Mouse (Mus musculus) erythroblast, embryonic 14.5 days (primary cell): Measurements from ENCODE around the gene Trmt1.

ENCODE experiments used
- GATA1 ChIP-seq: IDR thresholded peaks from 2 replicates; pipeline ENCODE4 v1.6.1; 2012; ENCODE audit warnings: low read length, inconsistent platforms, mixed read lengths
- TAL1 ChIP-seq: IDR thresholded peaks from 3 replicates; pipeline ENCODE4 v1.6.1; 2012; ENCODE audit warnings: low read length, inconsistent platforms, mixed read lengths

- TF ChIP-seq GATA1 (no peak), TAL1 (no peak)
Measured at GRCm38 (mm10) chr8:84722530-84722849, 36.4 kb downstream of the Trmt1 start.
